Mouse (Mus musculus): ENCODE results near the gene Pkig.
A peak's percentile ranks its signal among the peaks of the same experiment; 100 is the strongest.
"Not testable (repeated sequence)": the region's sequence is repeated elsewhere in the genome, so short reads cannot be mapped to it uniquely, and the experiment has no call there.

Pkig gene

GRCm38 (mm10) chr2:163657975-163658886 is at the start of gene Pkig:
Gene Pkig, plus strand, starts transcription at chr2:163658386.
- peak; percentile 93 for DNase-seq (ENCODE audit: low spot score)

- no peak for DNase-seq (ENCODE audit: low spot score)
Measured at GRCm38 (mm10) chr2:163609281-163609975, 48.8 kb upstream of the Pkig start.

GRCm38 (mm10) chr2:163611176-163611575 is 47.0 kb upstream of the Pkig start:
- no peak for DNase-seq (ENCODE audit: low spot score)

- DNase-seq (ENCODE audit: low spot score), result no peak
Measured at GRCm38 (mm10) chr2:163613206-163613605, 45.0 kb upstream of the Pkig start.

GRCm38 (mm10) chr2:163613990-163614389 is 44.2 kb upstream of the Pkig start:
- DNase-seq (ENCODE audit: low spot score), result no peak

GRCm38 (mm10) chr2:163615401-163615800 is 42.8 kb upstream of the Pkig start:
- no peak for DNase-seq (ENCODE audit: low spot score)

GRCm38 (mm10) chr2:163615906-163616651 is 42.1 kb upstream of the Pkig start:
- no peak for DNase-seq (ENCODE audit: low spot score)

GRCm38 (mm10) chr2:163616652-163617227 is 41.4 kb upstream of the Pkig start:
- no peak for DNase-seq (ENCODE audit: low spot score)

- no peak for DNase-seq (ENCODE audit: low spot score)
Measured at GRCm38 (mm10) chr2:163617232-163617863, 40.8 kb upstream of the Pkig start.

- DNase-seq (ENCODE audit: low spot score), result no peak
Measured at GRCm38 (mm10) chr2:163617874-163618273, 40.3 kb upstream of the Pkig start.

GRCm38 (mm10) chr2:163620451-163620850 is 37.7 kb upstream of the Pkig start:
- DNase-seq (ENCODE audit: low spot score), result no peak

GRCm38 (mm10) chr2:163621401-163621800 is 36.8 kb upstream of the Pkig start:
- DNase-seq (ENCODE audit: low spot score), result not testable (repeated sequence)

- DNase-seq (ENCODE audit: low spot score), result no peak
Measured at GRCm38 (mm10) chr2:163631223-163631622, 27.0 kb upstream of the Pkig start.

- no peak for DNase-seq (ENCODE audit: low spot score)
Measured at GRCm38 (mm10) chr2:163631715-163632114, 26.5 kb upstream of the Pkig start.

- DNase-seq (ENCODE audit: low spot score), result no peak
Measured at GRCm38 (mm10) chr2:163634211-163634610, 24.0 kb upstream of the Pkig start.

- DNase-seq (ENCODE audit: low spot score), result no peak
Measured at GRCm38 (mm10) chr2:163636057-163636456, 22.1 kb upstream of the Pkig start.

GRCm38 (mm10) chr2:163637655-163638266 is 20.4 kb upstream of the Pkig start:
- DNase-seq (ENCODE audit: low spot score), result no peak

GRCm38 (mm10) chr2:163640493-163640892 is 17.7 kb upstream of the Pkig start:
- DNase-seq (ENCODE audit: low spot score), result no peak

GRCm38 (mm10) chr2:163641681-163642080 is 16.5 kb upstream of the Pkig start:
- DNase-seq (ENCODE audit: low spot score), result no peak

- peak; percentile 32 for DNase-seq (ENCODE audit: low spot score)
Measured at GRCm38 (mm10) chr2:163642685-163643575, 15.3 kb upstream of the Pkig start.
